Comparison of ENCODE assay signal across 8 mouse cellular contexts in the genomic region with DNA sequence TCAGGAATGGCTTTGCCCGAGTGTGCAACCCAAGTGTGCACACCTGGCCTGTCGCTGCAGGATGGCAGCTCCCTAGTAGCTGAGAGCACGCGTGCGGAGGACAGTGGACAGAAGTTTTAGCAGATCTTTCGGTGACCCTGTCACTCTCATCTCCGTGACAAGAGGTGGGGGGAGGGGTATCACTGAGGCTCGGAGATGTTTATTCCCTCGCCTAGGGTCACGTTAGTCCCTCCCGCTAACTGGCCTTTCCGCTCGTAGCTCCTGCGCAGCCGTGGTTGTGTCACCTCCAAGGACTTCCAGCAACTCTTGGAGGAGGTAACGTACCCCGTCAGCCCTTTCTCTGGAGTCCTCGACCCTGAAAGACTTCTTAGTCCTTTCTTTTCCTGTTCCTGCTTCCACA. TPM values are rescaled to one million over a fixed set of nuclear protein-coding genes. Genes with fewer than 3 reads are reported as not detected.
DNase-seq lines count a peak whose midpoint lies in the region; ATAC-seq lines count a peak whose summit lies in the region.

No protein-coding gene starts in this region.

- H3K36me3 ChIP-seq in heart, embryonic 11.5 days (ENCODE audit: control insufficient read depth, insufficient read depth, low read length): peaks cover 3% of the 10 kb centered on the region
- peaks cover 15% of the 10 kb centered on the region; the same call in 1 of the 2 replicates for H3K36me3 ChIP-seq in forebrain, embryonic 13.5 days (ENCODE audit: poor library complexity, severe bottlenecking)
- H3K36me3 ChIP-seq in limb, embryonic 12.5 days: peaks cover 10% of the 10 kb centered on the region; the same call in 1 of the 2 replicates
- H3K36me3 ChIP-seq in midbrain, embryonic 14.5 days (ENCODE audit: control insufficient read depth, insufficient read depth, low read length): peaks cover 4% of the 10 kb centered on the region; the same call in 1 of the 2 replicates

- no peaks in the 10 kb centered on the region for H3K27me3 ChIP-seq in heart, embryonic 11.5 days (ENCODE audit: control insufficient read depth, insufficient read depth, low read length)
- no peaks in the 10 kb centered on the region for H3K27me3 ChIP-seq in forebrain, embryonic 13.5 days
- no peaks in the 10 kb centered on the region for H3K27me3 ChIP-seq in limb, embryonic 12.5 days
- no peaks in the 10 kb centered on the region for H3K27me3 ChIP-seq in midbrain, embryonic 14.5 days (ENCODE audit: control insufficient read depth, insufficient read depth, low read length)

- peaks cover 25% of the 10 kb centered on the region for H3K4me1 ChIP-seq in heart, embryonic 11.5 days (ENCODE audit: control insufficient read depth, insufficient read depth, low read length)
- peaks cover 38% of the 10 kb centered on the region for H3K4me1 ChIP-seq in forebrain, embryonic 13.5 days
- peaks cover 35% of the 10 kb centered on the region for H3K4me1 ChIP-seq in limb, embryonic 12.5 days (replicated peaks)
- peaks cover 22% of the 10 kb centered on the region for H3K4me1 ChIP-seq in midbrain, embryonic 14.5 days (ENCODE audit: control insufficient read depth, insufficient read depth, low read length)

- no peak for DNase-seq in heart, postnatal 36 days
- DNase-seq in MN1 (ENCODE audit: low spot score): peak; percentile 60
- DNase-seq in midbrain, embryonic 14.5 days: peak; percentile 58
- DNase-seq in layer of hippocampus, postnatal 25 days (ENCODE audit: extremely low spot score in 1 of 2, low spot score in 1 of 2): no peak
- DNase-seq in left cerebral cortex, postnatal 14 days (ENCODE audit: low spot score in 2 of 2): no peak

- H3K4me2 ChIP-seq in heart, embryonic 11.5 days: peak overlapping the region; percentile 97
- peak overlapping the region; percentile 92 for H3K4me2 ChIP-seq in forebrain, embryonic 13.5 days
- H3K4me2 ChIP-seq in limb, embryonic 12.5 days: peak overlapping the region; percentile 95
- peak overlapping the region; percentile 80 for H3K4me2 ChIP-seq in midbrain, embryonic 14.5 days (ENCODE audit: low read length)

- peak overlapping the region; percentile 86 for H3K9ac ChIP-seq in heart, embryonic 11.5 days (ENCODE audit: low read depth, low read length)
- H3K9ac ChIP-seq in forebrain, embryonic 13.5 days: peak overlapping the region; percentile 79
- H3K9ac ChIP-seq in limb, embryonic 12.5 days (replicated peaks): peak overlapping the region; percentile 69
- H3K9ac ChIP-seq in midbrain, embryonic 14.5 days (replicated peaks; ENCODE audit: low read length): peak overlapping the region; percentile 70

- H3K4me3 ChIP-seq in heart, embryonic 11.5 days (ENCODE audit: low read depth, low read length): peak overlapping the region; percentile 87
- peak overlapping the region; percentile 93 for H3K4me3 ChIP-seq in forebrain, embryonic 13.5 days
- H3K4me3 ChIP-seq in limb, embryonic 12.5 days (replicated peaks): peak overlapping the region; percentile 73
- H3K4me3 ChIP-seq in midbrain, embryonic 14.5 days (replicated peaks; ENCODE audit: low read depth, low read length): peak overlapping the region; percentile 88

- H3K9me3 ChIP-seq in heart, embryonic 11.5 days (replicated peaks; ENCODE audit: control insufficient read depth, low read length): no peaks in the 10 kb centered on the region
- no peaks in the 10 kb centered on the region for H3K9me3 ChIP-seq in forebrain, embryonic 13.5 days (replicated peaks)
- H3K9me3 ChIP-seq in limb, embryonic 12.5 days: no peaks in the 10 kb centered on the region
- no peaks in the 10 kb centered on the region for H3K9me3 ChIP-seq in midbrain, embryonic 14.5 days (ENCODE audit: control insufficient read depth, low read length)

- under 1% methylated on average over 18 of the region's 18 CpGs for WGBS in heart, embryonic 11.5 days (ENCODE audit: insufficient replicate concordance)
- 2% methylated on average over 18 of the region's 18 CpGs for WGBS in forebrain, embryonic 13.5 days
- WGBS in limb, embryonic 12.5 days: under 1% methylated on average over 18 of the region's 18 CpGs
- WGBS in midbrain, embryonic 14.5 days: under 1% methylated on average over 18 of the region's 18 CpGs

- ATAC-seq in heart, embryonic 11.5 days (replicated peaks; ENCODE audit: insufficient number of reproducible peaks, low FRiP score, low TSS enrichment): 0 out of 2 replicates have a peak, but pooled peaks have one; percentile 0
- no peak for ATAC-seq in forebrain, embryonic 13.5 days
- ATAC-seq in limb, embryonic 12.5 days (ENCODE audit: insufficient number of reproducible peaks, insufficient read depth, low FRiP score, low TSS enrichment, low read depth): no peak
- ATAC-seq in midbrain, embryonic 14.5 days (ENCODE audit: low FRiP score, low TSS enrichment): no peak; the same call in 1 of the 2 replicates

- intact Hi-C loops in heart, postnatal 36 days (cut with DNase I): no loop called here
- intact Hi-C loops in left cerebral cortex, postnatal 14 days (cut with DNase I): no loop called here

- H3K27ac ChIP-seq in heart, embryonic 11.5 days (ENCODE audit: low read depth, low read length): 0 out of 2 replicates have a peak overlapping the region, but pooled peaks have one; percentile 41
- H3K27ac ChIP-seq in forebrain, embryonic 13.5 days: peak overlapping the region; percentile 66
- peak overlapping the region; percentile 86 for H3K27ac ChIP-seq in limb, embryonic 12.5 days
- peak overlapping the region; percentile 93 for H3K27ac ChIP-seq in midbrain, embryonic 14.5 days (replicated peaks; ENCODE audit: low read depth, low read length)

RNA-seq across cellular contexts. Expression of a gene that starts 0.4 kb away (rescaled TPM):
- polyA plus RNA-seq in heart, embryonic 11.5 days (2014; fragmentation: Nextera tagmentation; extraction: Ambion mirVana): 13.6 and 14.8 TPM in 2 replicates
- 10 to 100 TPM; 14.4 to 16.2 TPM for total RNA-seq in heart, postnatal 36 days (2021)
- 23.5 and 24.3 TPM in 2 replicates for polyA plus RNA-seq in forebrain, embryonic 13.5 days (2015; fragmentation: Nextera tagmentation; extraction: Ambion mirVana)
- polyA plus RNA-seq in limb, embryonic 12.5 days (2016; fragmentation: Nextera tagmentation; extraction: Ambion mirVana): 13.9 and 18.5 TPM in 2 replicates
- 19.7 and 20.7 TPM in 2 replicates for polyA plus RNA-seq in midbrain, embryonic 14.5 days (2014; fragmentation: Nextera tagmentation; extraction: Ambion mirVana)
- 10 to 100 TPM; 33.9 to 35.0 TPM for total RNA-seq in layer of hippocampus, postnatal 25 days (2021)
- total RNA-seq in left cerebral cortex, postnatal 14 days (2021): 10 to 100 TPM; 36.0 to 42.1 TPM

RNA-seq across cellular contexts. Expression of a gene that starts 3.4 kb away (rescaled TPM):
- polyA plus RNA-seq in heart, embryonic 11.5 days (2014; fragmentation: Nextera tagmentation; extraction: Ambion mirVana): 65.7 and 74.6 TPM in 2 replicates
- total RNA-seq in heart, postnatal 36 days (2021): 10 to 100 TPM; 36.5 to 39.0 TPM
- polyA plus RNA-seq in forebrain, embryonic 13.5 days (2015; fragmentation: Nextera tagmentation; extraction: Ambion mirVana): 80.8 and 83.0 TPM in 2 replicates
- polyA plus RNA-seq in limb, embryonic 12.5 days (2016; fragmentation: Nextera tagmentation; extraction: Ambion mirVana): 117 and 127 TPM in 2 replicates
- 65.2 and 72.3 TPM in 2 replicates for polyA plus RNA-seq in midbrain, embryonic 14.5 days (2014; fragmentation: Nextera tagmentation; extraction: Ambion mirVana)
- 10 to 100 TPM; 44.9 to 45.8 TPM for total RNA-seq in layer of hippocampus, postnatal 25 days (2021)
- 10 to 100 TPM; 48.2 to 48.5 TPM for total RNA-seq in left cerebral cortex, postnatal 14 days (2021)

RNA-seq across cellular contexts. Expression of a gene that starts 16.9 kb away (rescaled TPM):
- polyA plus RNA-seq in heart, embryonic 11.5 days (2014; fragmentation: Nextera tagmentation; extraction: Ambion mirVana): 1.1 and 1.4 TPM in 2 replicates
- 1 to 10 TPM; 7.6 to 8.3 TPM for total RNA-seq in heart, postnatal 36 days (2021)
- polyA plus RNA-seq in forebrain, embryonic 13.5 days (2015; fragmentation: Nextera tagmentation; extraction: Ambion mirVana): 5.8 and 6.1 TPM in 2 replicates
- polyA plus RNA-seq in limb, embryonic 12.5 days (2016; fragmentation: Nextera tagmentation; extraction: Ambion mirVana): 0.66 and 1.5 TPM in 2 replicates
- 10.9 and 11.6 TPM in 2 replicates for polyA plus RNA-seq in midbrain, embryonic 14.5 days (2014; fragmentation: Nextera tagmentation; extraction: Ambion mirVana)
- total RNA-seq in layer of hippocampus, postnatal 25 days (2021): 10 to 100 TPM; 29.3 to 33.8 TPM
- total RNA-seq in left cerebral cortex, postnatal 14 days (2021): 10 to 100 TPM; 57.5 to 58.4 TPM

Comparison
In these comparisons a context has a peak if more than half of its experiments do, and no peak if none do; other contexts are left out.
1. H3K27ac ChIP-seq: peak in every context shown above with its lines; median percentile 93 in midbrain, embryonic 14.5 days; 86 in limb, embryonic 12.5 days; 66 in forebrain, embryonic 13.5 days; 41 in heart, embryonic 11.5 days.
2. DNase-seq: peak in MN1 (single experiment) and midbrain, embryonic 14.5 days (single experiment); none in heart, postnatal 36 days (0 of 2), layer of hippocampus, postnatal 25 days (0 of 2) and left cerebral cortex, postnatal 14 days (0 of 2).
3. Peak in every context shown above with its lines, with median percentiles within 50 percentile points of each other: H3K4me2 ChIP-seq, H3K4me3 ChIP-seq and H3K9ac ChIP-seq.